Mouse (Mus musculus) brown adipose tissue, adult 24 weeks (tissue): ENCODE measurements around the gene P2rx2. TPM values are rescaled to one million over a fixed set of nuclear protein-coding genes. Genes with fewer than 3 reads are reported as not detected.

ENCODE experiments used
- H3K27ac ChIP-seq: fragments of 200-500 bp; replicated peaks from 2 replicates; pipeline ENCODE4 v1.5.1; 2012; ENCODE audit warnings: low read depth, mild to moderate bottlenecking, low read length
- H3K4me1 ChIP-seq: fragments of 200-500 bp; 2 replicates; pipeline ENCODE4 v1.6.1; 2012; ENCODE audit warnings: low read length, mixed read lengths; ENCODE audit not compliant: control insufficient read depth, insufficient read depth, insufficient read length
- H3K4me3 ChIP-seq: fragments of 200-500 bp; 2 replicates; pipeline ENCODE4 v1.5.1; 2012; ENCODE audit warnings: low read depth, mild to moderate bottlenecking, low read length, moderate library complexity; ENCODE audit not compliant: insufficient read depth
- polyA plus RNA-seq: library from polyadenylated mRNA; stranded (reverse); fragments of >200 nt; gene quantifications from 2 replicates; pipeline ENCODE4 v1.2.4, GENCODE M21; 2012; ENCODE audit not compliant: missing spikeins, insufficient read depth, insufficient read length

The P2rx2 gene
- polyA plus RNA-seq, 1 experiment = not detected

GRCm38 (mm10) chr5:110361465-110361864, 18.5 kb upstream of the P2rx2 start:
- H3K27ac ChIP-seq = no peak overlapping the region
- no peak overlapping the region for H3K4me3 ChIP-seq
- no peaks in the 10 kb centered on the region; the same call in 1 of the 2 replicates for H3K4me1 ChIP-seq

GRCm38 (mm10) chr5:110357531-110358179, 14.6 kb upstream of the P2rx2 start:
- Histone ChIP-seq H3K4me1 (no peaks in the 10 kb centered on the region), H3K4me3 (no peak overlapping the region), H3K27ac (no peak overlapping the region)

GRCm38 (mm10) chr5:110354716-110355115, 11.7 kb upstream of the P2rx2 start:
- no peaks in the 10 kb centered on the region for H3K4me1 ChIP-seq
- no peak overlapping the region for H3K4me3 ChIP-seq
- H3K27ac ChIP-seq = no peak overlapping the region

GRCm38 (mm10) chr5:110347006-110347405, 4.0 kb upstream of the P2rx2 start:
- no peak overlapping the region for H3K27ac ChIP-seq

GRCm38 (mm10) chr5:110345553-110345952, 2.5 kb upstream of the P2rx2 start:
- no peak overlapping the region for H3K4me3 ChIP-seq
- H3K4me1 ChIP-seq = no peaks in the 10 kb centered on the region
- H3K27ac ChIP-seq = no peak overlapping the region

More at GRCm38 (mm10) chr5:110347006-110347405, 4.0 kb upstream of the P2rx2 start:
- no peaks in the 10 kb centered on the region for H3K4me1 ChIP-seq
- H3K4me3 ChIP-seq = no peak overlapping the region

GRCm38 (mm10) chr5:110344524-110344923, 1.5 kb upstream of the P2rx2 start, which contains the start of gene Lrcol1:
Gene Lrcol1 (plus strand): TSS chr5:110344730.
- Histone ChIP-seq H3K4me3 (no peak within 1 kb of the TSS), H3K27ac (no peak within 1 kb of the TSS), H3K4me1 (no peaks in the 10 kb centered on the region)

GRCm38 (mm10) chr5:110338792-110339191, 4.2 kb downstream of the P2rx2 start:
- H3K27ac ChIP-seq = no peak overlapping the region
- no peaks in the 10 kb centered on the region for H3K4me1 ChIP-seq
- no peak overlapping the region for H3K4me3 ChIP-seq

GRCm38 (mm10) chr5:110330508-110330907, 12.5 kb downstream of the P2rx2 start:
- Histone ChIP-seq H3K4me3 (no peak overlapping the region), H3K27ac (no peak overlapping the region), H3K4me1 (no peaks in the 10 kb centered on the region)

- Histone ChIP-seq H3K4me1 (no peaks in the 10 kb centered on the region), H3K27ac (no peak overlapping the region), H3K4me3 (no peak overlapping the region)
These were observed 29.9 kb downstream of the P2rx2 start for GRCm38 (mm10) chr5:110313127-110313526.

- Histone ChIP-seq H3K27ac (no peak overlapping the region), H3K4me3 (no peak overlapping the region), H3K4me1 (no peaks in the 10 kb centered on the region)
These were observed 34.2 kb downstream of the P2rx2 start for GRCm38 (mm10) chr5:110308861-110309260.

GRCm38 (mm10) chr5:110300591-110300990, 42.4 kb downstream of the P2rx2 start:
- H3K4me3 ChIP-seq = no peak overlapping the region
- H3K27ac ChIP-seq = no peak overlapping the region
- H3K4me1 ChIP-seq = no peaks in the 10 kb centered on the region

GRCm38 (mm10) chr5:110296637-110297036, 46.4 kb downstream of the P2rx2 start:
- Histone ChIP-seq H3K4me3 (no peak overlapping the region), H3K27ac (no peak overlapping the region), H3K4me1 (no peaks in the 10 kb centered on the region)

GRCm38 (mm10) chr5:110291649-110292048, 51.4 kb downstream of the P2rx2 start:
- no peak overlapping the region for H3K27ac ChIP-seq
- no peaks in the 10 kb centered on the region for H3K4me1 ChIP-seq
- no peak overlapping the region for H3K4me3 ChIP-seq

Other genes starting within 250 kb of the P2rx2 start
- gene Gm35315, start 248.8 kb downstream of the P2rx2 start, polyA plus RNA-seq = 0.32 TPM in 1 of 2 replicates, not detected in the other
- gene Plcxd1, start 243.2 kb downstream of the P2rx2 start, polyA plus RNA-seq = not detected in 2 replicates
- gene Gtpbp6, start 235.0 kb downstream of the P2rx2 start, polyA plus RNA-seq = 13.1 and 15.4 TPM in 2 replicates
- gene Zfp605, start 233.1 kb downstream of the P2rx2 start, polyA plus RNA-seq = 1.7 and 3.0 TPM in 2 replicates
- 8.1 and 9.0 TPM in 2 replicates for gene Chfr, start 207.4 kb downstream of the P2rx2 start, polyA plus RNA-seq
- gene Golga3, start 166.5 kb downstream of the P2rx2 start, polyA plus RNA-seq = 13.3 and 14.6 TPM in 2 replicates
- 10.3 and 17.3 TPM in 2 replicates for gene Ankle2, start 112.2 kb downstream of the P2rx2 start, polyA plus RNA-seq
- gene Pgam5, start 73.3 kb downstream of the P2rx2 start, polyA plus RNA-seq = 23.3 and 26.3 TPM in 2 replicates
- 21.3 and 26.9 TPM in 2 replicates for gene Pxmp2, start 57.0 kb downstream of the P2rx2 start, polyA plus RNA-seq
- 0.79 and 1.4 TPM in 2 replicates for gene Pole, start 56.9 kb downstream of the P2rx2 start, polyA plus RNA-seq
- not detected in 2 replicates for gene Lrcol1, start 1.5 kb upstream of the P2rx2 start, polyA plus RNA-seq
- gene Fbrsl1, start 105.3 kb upstream of the P2rx2 start, polyA plus RNA-seq = 10.4 and 12.2 TPM in 2 replicates
- gene Galnt9, start 201.1 kb upstream of the P2rx2 start, polyA plus RNA-seq = not detected in 2 replicates